Mouse (Mus musculus): ENCODE measurements around the gene Cadm4.

DNA sequence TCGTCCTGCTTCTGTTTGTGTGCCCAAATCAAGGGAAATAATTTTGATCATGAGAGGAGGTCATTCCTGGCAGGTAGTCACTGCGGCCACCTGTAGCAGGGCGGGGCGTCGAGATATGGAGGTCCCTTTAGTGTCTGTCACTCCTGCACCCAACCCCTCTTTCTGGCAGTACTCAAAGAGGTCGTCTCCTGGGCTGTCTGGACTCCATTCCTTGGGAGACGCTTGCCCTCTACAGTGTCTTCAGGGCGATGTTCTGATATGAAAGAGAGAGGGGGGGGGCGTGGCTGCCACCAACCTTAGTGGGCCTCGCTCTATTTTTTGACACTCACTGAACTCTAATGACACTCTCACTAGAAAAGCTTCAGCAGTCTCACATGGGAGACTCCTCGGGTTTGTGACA is 47.8 kb downstream of the Cadm4 start:
- TF ChIP-seq CTCF (IDR thresholded peaks at IDR 0.05; ENCODE audit: low read depth, low read length) = no peak
- no peak for TF ChIP-seq POLR2A (IDR thresholded peaks at IDR 0.05; ENCODE audit: extremely low read depth, insufficient read depth, low read length)

Measured in liver, adult 2 months (tissue).